Mouse (Mus musculus) intestine, postnatal 0 days (tissue): ENCODE measurements around the gene Spen. TPM values are rescaled to one million over a fixed set of nuclear protein-coding genes. Genes with fewer than 3 reads are reported as not detected.

ENCODE experiments used
- ATAC-seq: fragments of 200-750 bp; cut with Nextera tagmentation; 2 replicates; pipeline ENCODE4 v1.8.0; 2017; ENCODE audit warnings: mild to moderate bottlenecking, moderate TSS enrichment, moderate library complexity
- H3K27ac ChIP-seq: fragments of 300-500 bp; sonication (generic); 2 replicates; pipeline ENCODE4 v1.5.1; 2014; ENCODE audit warnings: mild to moderate bottlenecking, low read depth, low read length, moderate library complexity
- H3K27me3 ChIP-seq: fragments of 300-500 bp; sonication (generic); replicated peaks from 2 replicates; pipeline ENCODE4 v1.6.1; 2014; ENCODE audit warnings: low read length, mixed read lengths; ENCODE audit not compliant: control insufficient read depth, insufficient read depth
- H3K36me3 ChIP-seq: fragments of 300-500 bp; sonication (generic); 2 replicates; pipeline ENCODE4 v1.6.1; 2014; ENCODE audit warnings: mild to moderate bottlenecking, moderate library complexity; ENCODE audit not compliant: control insufficient read depth, insufficient read depth
- H3K4me1 ChIP-seq: fragments of 300-500 bp; sonication (generic); replicated peaks from 2 replicates; pipeline ENCODE4 v1.6.1; 2014; ENCODE audit warnings: antibody characterized with exemption, low read length, mixed read lengths; ENCODE audit not compliant: control insufficient read depth, insufficient read depth
- H3K4me2 ChIP-seq: fragments of 300-500 bp; sonication (generic); replicated peaks from 2 replicates; pipeline ENCODE4 v1.6.1; 2014; ENCODE audit warnings: low read depth, mild to moderate bottlenecking, moderate library complexity
- H3K4me3 ChIP-seq: fragments of 300-500 bp; sonication (generic); 2 replicates; pipeline ENCODE4 v1.5.1; 2014; ENCODE audit warnings: low read depth, low read length
- H3K9ac ChIP-seq: fragments of 300-500 bp; sonication (generic); 2 replicates; pipeline ENCODE4 v1.6.1; 2014; ENCODE audit warnings: mild to moderate bottlenecking, low read depth, low read length
- H3K9me3 ChIP-seq: fragments of 300-500 bp; sonication (generic); 2 replicates; pipeline ENCODE4 v1.6.1; 2016; ENCODE audit warnings: mixed run types; ENCODE audit not compliant: control insufficient read depth
- CTCF ChIP-seq: sonication (generic); IDR thresholded peaks from 2 replicates; pipeline ENCODE4 v1.5.1; 2016; ENCODE audit warnings: low read depth, mild to moderate bottlenecking, control low read depth, antibody characterized with exemption, moderate library complexity
- WGBS: fragments of 180-500 bp; shearing (Covaris S2); extraction: QIAGEN DNeasy Blood & Tissue Kit; methylation state at CpG from one replicate; pipeline ENCODE4 v1.1.7; 2014; 5-methylcytosine and 5-hydroxymethylcytosine counted together
- polyA plus RNA-seq: library from polyadenylated mRNA; unstranded; fragments of >200 nt; fragmentation: Nextera tagmentation; extraction: Ambion mirVana; gene quantifications from 2 replicates; pipeline ENCODE4 v1.2.1, GENCODE M21; 2015

Spen gene
- polyA plus RNA-seq, 1 experiment from 2014 or later = 3.2 TPM

DNA sequence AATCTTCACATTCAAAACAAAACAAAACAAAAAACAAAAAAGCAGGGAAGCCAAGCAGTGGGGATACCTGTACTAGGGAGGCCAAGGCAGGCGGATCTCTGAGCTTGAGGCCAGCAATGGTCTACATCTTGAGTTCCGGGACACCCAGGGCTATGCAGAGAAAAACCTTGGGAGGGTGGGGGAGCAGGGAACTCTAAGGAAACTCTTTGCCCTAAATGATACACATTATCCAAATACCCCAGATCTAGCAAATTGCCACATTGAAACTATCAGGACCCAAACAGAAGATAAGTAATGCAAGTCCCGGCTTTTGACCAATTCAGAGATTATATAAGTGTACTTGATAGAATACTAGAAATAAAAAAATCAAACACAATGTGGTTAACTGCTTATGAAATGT is 5.2 kb upstream of the Spen start:
- Histone ChIP-seq H3K4me1 (no peaks in the 10 kb centered on the region), H3K36me3 (no peaks in the 10 kb centered on the region), H3K27ac (no peak overlapping the region), H3K4me2 (no peak overlapping the region), H3K9ac (no peak overlapping the region), H3K4me3 (no peak overlapping the region), H3K9me3 (no peaks in the 10 kb centered on the region), H3K27me3 (no peaks in the 10 kb centered on the region)
- TF ChIP-seq CTCF = no peak
- no peak for ATAC-seq
- 89% methylated on average over 3 of the region's 3 CpGs for WGBS

- WGBS = 71% methylated on average over 7 of the region's 7 CpGs
- no peak overlapping the region for H3K4me2 ChIP-seq
- ATAC-seq = no peak
- no peaks in the 10 kb centered on the region; the same call in 1 of the 2 replicates for H3K4me1 ChIP-seq
- no peaks in the 10 kb centered on the region for H3K27me3 ChIP-seq
- no peak overlapping the region for H3K27ac ChIP-seq
- no peaks in the 10 kb centered on the region for H3K36me3 ChIP-seq
- H3K9me3 ChIP-seq = no peaks in the 10 kb centered on the region
- H3K4me3 ChIP-seq = no peak overlapping the region
- no peak for TF ChIP-seq CTCF
- H3K9ac ChIP-seq = no peak overlapping the region
Measured at GRCm38 (mm10) chr4:141541851-141542250, 3.5 kb upstream of the Spen start.

DNA sequence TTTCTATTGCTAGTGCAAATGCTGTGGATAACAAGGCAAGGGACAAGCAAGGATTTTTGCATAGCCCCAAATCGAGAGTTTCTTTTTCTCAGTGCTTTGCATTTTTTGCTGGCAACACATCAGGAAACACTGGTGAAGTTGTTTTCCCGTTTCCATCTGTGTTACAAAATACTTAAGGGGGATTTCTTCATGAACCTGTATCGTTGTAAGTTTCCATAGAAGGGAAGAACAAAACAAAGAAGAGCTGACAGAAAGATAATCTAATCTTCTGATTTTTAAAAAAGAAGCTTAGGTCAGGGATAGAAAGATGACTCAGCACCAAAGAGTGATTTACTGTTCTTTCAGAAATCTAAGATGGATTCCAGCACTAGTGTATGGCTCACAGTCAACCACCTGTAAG is 2.4 kb upstream of the Spen start:
- no peak overlapping the region for H3K4me2 ChIP-seq
- 61% methylated on average over 3 of the region's 3 CpGs for WGBS
- no peak overlapping the region for H3K4me3 ChIP-seq
- H3K36me3 ChIP-seq = no peaks in the 10 kb centered on the region
- no peak overlapping the region for H3K27ac ChIP-seq
- no peak overlapping the region for H3K9ac ChIP-seq
- no peak for ATAC-seq
- H3K4me1 ChIP-seq = no peaks in the 10 kb centered on the region; the same call in 1 of the 2 replicates
- no peak for TF ChIP-seq CTCF
- no peaks in the 10 kb centered on the region for H3K9me3 ChIP-seq
- H3K27me3 ChIP-seq = no peaks in the 10 kb centered on the region

DNA sequence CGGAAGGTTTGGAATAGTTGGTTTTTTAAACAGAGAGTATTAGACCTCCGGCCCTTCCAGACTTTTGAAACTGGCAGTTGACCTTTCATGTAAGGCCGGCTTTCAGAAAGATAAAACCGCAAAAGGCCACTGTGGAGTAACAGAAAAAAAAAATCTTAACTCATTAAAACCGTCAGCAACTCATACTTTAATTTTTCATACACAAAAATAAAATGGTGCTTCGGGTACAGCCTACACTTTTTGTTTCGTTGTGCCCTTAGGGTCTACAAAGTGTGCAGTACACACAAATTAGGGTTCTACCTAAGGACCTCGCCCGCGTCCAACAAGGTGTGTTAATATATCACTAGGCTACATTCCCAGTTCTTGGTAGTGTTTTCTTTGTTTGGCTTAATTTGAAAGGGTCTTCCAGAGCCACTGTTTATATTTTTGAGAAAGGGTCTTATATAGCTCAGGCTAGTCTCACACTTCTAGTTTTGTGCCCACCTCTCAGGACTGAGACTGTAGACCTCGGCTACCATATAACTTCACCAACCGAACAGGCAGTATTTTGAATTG is 893 bp upstream of the Spen start:
- Histone ChIP-seq H3K36me3 (no peaks in the 10 kb centered on the region), H3K4me2 (peak overlapping the region; percentile 79), H3K9me3 (no peaks in the 10 kb centered on the region), H3K27ac (peak overlapping the region; percentile 94), H3K4me3 (peak overlapping the region; percentile 85), H3K4me1 (no peaks in the 10 kb centered on the region; the same call in 1 of the 2 replicates), H3K9ac (peak overlapping the region; percentile 94; the same call in 1 of the 2 replicates), H3K27me3 (no peaks in the 10 kb centered on the region)
- 26% methylated on average over 12 of the region's 12 CpGs for WGBS
- no peak for ATAC-seq
- TF ChIP-seq CTCF = no peak

DNA sequence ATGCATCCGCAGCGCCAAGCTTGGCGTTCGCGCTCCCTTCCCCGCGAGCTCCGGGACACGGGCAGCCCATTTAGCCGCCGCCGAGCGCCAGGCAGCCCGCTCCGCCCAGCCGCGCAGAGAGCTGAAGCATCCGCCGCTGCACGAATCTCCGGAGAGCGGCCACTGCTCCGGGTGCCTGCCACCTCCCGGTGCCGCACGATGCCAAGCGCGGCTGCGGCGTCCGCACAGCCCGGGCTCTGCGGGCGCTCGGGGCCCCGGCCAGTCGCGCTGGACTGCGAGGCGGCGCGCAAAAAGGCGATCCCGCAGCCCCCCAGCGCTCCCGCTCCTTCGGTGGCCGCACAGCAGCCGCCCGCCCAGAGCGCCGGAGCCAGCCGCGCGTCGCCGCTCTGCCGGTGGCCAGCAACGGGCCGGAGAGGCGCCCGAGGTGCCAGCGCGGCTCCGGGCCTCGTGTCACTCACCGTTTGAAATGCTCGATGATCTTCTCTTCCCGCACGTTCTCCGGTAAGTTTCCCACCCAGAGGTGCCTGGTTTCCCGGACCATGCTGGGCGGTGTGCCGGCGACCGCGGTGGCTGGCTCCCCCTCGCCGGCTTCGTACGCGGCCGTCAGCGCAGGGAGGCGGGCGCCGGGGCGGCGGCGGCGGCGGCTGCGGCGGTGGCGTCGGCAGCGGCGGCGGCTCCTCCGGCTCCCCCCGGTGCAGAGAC is 540 bp downstream of the Spen start:
- ATAC-seq = peak; percentile 20; the same call in 1 of the 2 replicates
- Histone ChIP-seq H3K4me2 (peak overlapping the region; percentile 79), H3K9me3 (no peaks in the 10 kb centered on the region), H3K27me3 (no peaks in the 10 kb centered on the region), H3K36me3 (no peaks in the 10 kb centered on the region), H3K9ac (peak overlapping the region; percentile 94), H3K4me1 (no peaks in the 10 kb centered on the region; the same call in 1 of the 2 replicates), H3K4me3 (peak overlapping the region; percentile 85), H3K27ac (peak overlapping the region; percentile 94)
- no peak for TF ChIP-seq CTCF
- under 1% methylated on average over 99 of the region's 101 CpGs for WGBS

- H3K4me3 ChIP-seq = peak overlapping the region; percentile 85
- no peaks in the 10 kb centered on the region for H3K36me3 ChIP-seq
- H3K9me3 ChIP-seq = no peaks in the 10 kb centered on the region
- under 1% methylated on average over 14 of the region's 14 CpGs for WGBS
- ATAC-seq = no peak
- H3K27ac ChIP-seq = peak overlapping the region; percentile 62; the same call in 1 of the 2 replicates
- H3K9ac ChIP-seq = peak overlapping the region; percentile 94
- peak overlapping the region; percentile 79 for H3K4me2 ChIP-seq
- no peaks in the 10 kb centered on the region for H3K27me3 ChIP-seq
- H3K4me1 ChIP-seq = no peaks in the 10 kb centered on the region; the same call in 1 of the 2 replicates
- no peak for TF ChIP-seq CTCF
Measured at GRCm38 (mm10) chr4:141537226-141537610, 1.2 kb downstream of the Spen start.
